Comparison of ENCODE assay signal across 22 mouse cellular contexts in the genomic region with DNA sequence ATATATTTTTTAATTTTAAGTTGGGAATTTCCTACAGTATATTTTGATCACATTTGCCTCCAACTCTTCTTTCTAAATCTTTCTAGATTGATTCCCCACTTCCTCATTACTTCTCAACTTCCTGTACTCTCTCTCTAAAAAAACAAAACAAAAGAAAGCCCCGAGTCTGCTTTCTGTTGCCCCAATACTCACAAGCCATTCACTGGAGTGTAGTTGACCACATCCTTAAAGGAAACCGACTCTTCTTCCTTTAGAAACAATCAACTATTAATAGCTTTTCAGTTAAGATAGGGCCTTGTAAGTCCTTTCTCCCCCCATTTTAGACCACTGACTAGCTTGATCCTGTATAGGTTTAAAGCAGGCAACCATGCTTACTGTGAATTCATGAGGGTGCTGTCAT. TPM values are rescaled to one million over a fixed set of nuclear protein-coding genes. Genes with fewer than 3 reads are reported as not detected.
DNase-seq lines count a peak whose midpoint lies in the region; ATAC-seq and TF ChIP-seq lines count a peak whose summit lies in the region.
"Had no signal": no experiment of that assay in that cellular context is flagged by ENCODE, and none has a peak within 500 bp of the region (broad histone marks: within the 10 kb centered on the region; RNA-seq: fewer than 3 reads in every experiment).

No protein-coding gene starts in this region.

- no peaks in the 10 kb centered on the region for H3K36me3 ChIP-seq in megakaryocyte, embryonic 14.5 days (replicated peaks; ENCODE audit: low read length)
- H3K36me3 ChIP-seq in intestine, postnatal 0 days (ENCODE audit: control insufficient read depth, insufficient read depth) = no peaks in the 10 kb centered on the region
- H3K36me3 ChIP-seq: embryonic facial prominence, embryonic 10.5 days had no signal

- H3K4me2 ChIP-seq in intestine, postnatal 0 days (replicated peaks; ENCODE audit: low read depth) = no peak overlapping the region
- H3K4me2 ChIP-seq: forebrain, embryonic 13.5 days had no signal

- peak overlapping the region; percentile 16 for H3K4me3 ChIP-seq in megakaryocyte, embryonic 14.5 days (replicated peaks)
- no peak overlapping the region for H3K4me3 ChIP-seq in intestine, postnatal 0 days (ENCODE audit: low read depth, low read length)
- H3K4me3 ChIP-seq: embryonic facial prominence, embryonic 10.5 days; forebrain, embryonic 13.5 days; left cerebral cortex, adult 2 months had no signal

- peaks cover 15% of the 10 kb centered on the region for H3K4me1 ChIP-seq in megakaryocyte, embryonic 14.5 days
- no peaks in the 10 kb centered on the region for H3K4me1 ChIP-seq in intestine, postnatal 0 days (replicated peaks; ENCODE audit: control insufficient read depth, insufficient read depth, low read length)
- H3K4me1 ChIP-seq: embryonic facial prominence, embryonic 10.5 days; forebrain, embryonic 13.5 days had no signal

- peak; percentile 40 to 58 for DNase-seq in spleen, postnatal 36 days (ENCODE audit: low spot score in 2 of 2)
- no peak for DNase-seq in spleen, postnatal 4 days (ENCODE audit: low spot score in 2 of 2)
- DNase-seq in c-Kit-positive CD71-negative TER-119-negative erythroid progenitor cells, embryonic 14.5 days (ENCODE audit: low read depth) = peak; percentile 1
- no peak for DNase-seq in cerebellum, postnatal 4 days (ENCODE audit: low spot score in 2 of 2)
- DNase-seq: cerebellum, adult 2 months; cerebellum, postnatal 36 days; gastrocnemius, postnatal 36 days; kidney, adult 9 months; kidney, postnatal 25 days; right cerebral cortex, postnatal 4 days had no signal

- no peaks in the 10 kb centered on the region for H3K9me3 ChIP-seq in megakaryocyte, embryonic 14.5 days
- H3K9me3 ChIP-seq in intestine, postnatal 0 days (ENCODE audit: control insufficient read depth) = no peaks in the 10 kb centered on the region
- H3K9me3 ChIP-seq: embryonic facial prominence, embryonic 10.5 days; forebrain, embryonic 13.5 days had no signal

- TF ChIP-seq CTCF in intestine, postnatal 0 days (IDR thresholded peaks at IDR 0.05; ENCODE audit: low read depth) = no peak

- H3K27ac ChIP-seq in intestine, postnatal 0 days (ENCODE audit: low read depth, low read length) = no peak overlapping the region
- H3K27ac ChIP-seq: embryonic facial prominence, embryonic 10.5 days; forebrain, embryonic 13.5 days; left cerebral cortex, adult 2 months; liver, embryonic 14.5 days had no signal

- 68% methylated on average over 2 of the region's 2 CpGs for WGBS in intestine, postnatal 0 days

- no peak for ATAC-seq in intestine, postnatal 0 days
- no peak for ATAC-seq in megakaryocyte-erythroid progenitor cell, adult 5-6 weeks (replicated peaks; ENCODE audit: low FRiP score, low TSS enrichment, poor library complexity, severe bottlenecking)
- ATAC-seq: forebrain, embryonic 13.5 days; midbrain, embryonic 16.5 days had no signal

- no peaks in the 10 kb centered on the region for H3K27me3 ChIP-seq in megakaryocyte, embryonic 14.5 days (replicated peaks)
- H3K27me3 ChIP-seq in intestine, postnatal 0 days (replicated peaks; ENCODE audit: control insufficient read depth, insufficient read depth, low read length) = no peaks in the 10 kb centered on the region
- H3K27me3 ChIP-seq: forebrain, embryonic 13.5 days had no signal

- no peak overlapping the region for H3K9ac ChIP-seq in intestine, postnatal 0 days (ENCODE audit: low read depth, low read length)
- H3K9ac ChIP-seq: forebrain, embryonic 13.5 days; liver, embryonic 14.5 days had no signal

RNA-seq across cellular contexts. Expression of a gene that starts 39.7 kb away (rescaled TPM):
- polyA plus RNA-seq in megakaryocyte, embryonic 14.5 days (2012; ENCODE audit: insufficient read depth, low replicate concordance) = not detected in 2 replicates
- polyA plus RNA-seq in intestine, postnatal 0 days (2015; fragmentation: Nextera tagmentation; extraction: Ambion mirVana) = not detected in 2 replicates
- not detected in 2 replicates for total RNA-seq in megakaryocyte-erythroid progenitor cell, adult 5-6 weeks (2014; fragmentation: Nextera tagmentation)
- not detected in 2 replicates for total RNA-seq in megakaryocyte-erythroid progenitor cell, adult 5-6 weeks (2017)
- total RNA-seq: gastrocnemius, postnatal 36 days; MEL had no signal
- polyA plus RNA-seq: forebrain, embryonic 13.5 days; limb, embryonic 11.5 days; liver, embryonic 14.5 days; lung, embryonic 16.5 days; stomach, embryonic 14.5 days had no signal

Comparison
In these comparisons a context has a peak if more than half of its experiments do, and no peak if none do; other contexts are left out.
1. DNase-seq: peak in spleen, postnatal 36 days (2 of 2) and c-Kit-positive CD71-negative TER-119-negative erythroid progenitor cells, embryonic 14.5 days (single experiment); none in spleen, postnatal 4 days (0 of 2) and cerebellum, postnatal 4 days (0 of 2).